Mouse (Mus musculus) hindbrain, embryonic 14.5 days (tissue): ENCODE results near the gene Nabp2. TPM values are rescaled to one million over a fixed set of nuclear protein-coding genes. Genes with fewer than 3 reads are reported as not detected.

Source experiments
- ATAC-seq: fragments of 200-750 bp; cut with Nextera tagmentation; 2 replicates; pipeline ENCODE4 v1.8.0; 2017; ENCODE audit warnings: moderate number of reproducible peaks, mild to moderate bottlenecking, moderate TSS enrichment, moderate library complexity; ENCODE audit not compliant: low FRiP score
- DNase-seq: peaks from one replicate; pipeline ENCODE4 v3.0.0-alpha.2; 2015; ENCODE audit warnings: low spot score
- H3K27ac ChIP-seq: fragments of 300-500 bp; sonication (generic); 2 replicates; pipeline ENCODE4 v1.5.1; 2014; ENCODE audit warnings: mild to moderate bottlenecking, moderate library complexity
- H3K27me3 ChIP-seq: fragments of 300-500 bp; sonication (generic); 2 replicates; pipeline ENCODE4 v1.6.1; 2014; ENCODE audit warnings: mild to moderate bottlenecking, low read length, mixed read lengths; ENCODE audit not compliant: control insufficient read depth, insufficient read depth
- H3K36me3 ChIP-seq: fragments of 300-500 bp; sonication (generic); replicated peaks from 2 replicates; pipeline ENCODE4 v1.6.1; 2014; ENCODE audit not compliant: control insufficient read depth, insufficient read depth
- H3K4me1 ChIP-seq: fragments of 300-500 bp; sonication (generic); replicated peaks from 2 replicates; pipeline ENCODE4 v1.6.1; 2014; ENCODE audit warnings: antibody characterized with exemption, low read length, mixed read lengths; ENCODE audit not compliant: control insufficient read depth, insufficient read depth
- H3K4me2 ChIP-seq: fragments of 300-500 bp; sonication (generic); replicated peaks from 2 replicates; pipeline ENCODE4 v1.6.1; 2014; ENCODE audit warnings: mild to moderate bottlenecking, moderate library complexity
- H3K4me3 ChIP-seq: fragments of 300-500 bp; sonication (generic); replicated peaks from 2 replicates; pipeline ENCODE4 v1.5.1; 2014; ENCODE audit warnings: mild to moderate bottlenecking, low read length
- H3K9ac ChIP-seq: fragments of 300-500 bp; sonication (generic); 2 replicates; pipeline ENCODE4 v1.6.1; 2014
- H3K9me3 ChIP-seq: fragments of 300-500 bp; sonication (generic); 2 replicates; pipeline ENCODE4 v1.6.1; 2016; ENCODE audit warnings: low read length; ENCODE audit not compliant: control insufficient read depth
- WGBS: fragments of 180-500 bp; shearing (Covaris S2); extraction: QIAGEN DNeasy Blood & Tissue Kit; methylation state at CpG from one replicate; pipeline ENCODE4 v1.1.7; 2014; 5-methylcytosine and 5-hydroxymethylcytosine counted together
- polyA plus RNA-seq: library from polyadenylated mRNA; unstranded; fragments of >200 nt; fragmentation: Nextera tagmentation; extraction: Ambion mirVana; gene quantifications from 2 replicates; pipeline ENCODE4 v1.2.1, GENCODE M21; 2014

Nabp2 gene
- polyA plus RNA-seq, 1 experiment from 2014 or later, result 134 TPM

DNA sequence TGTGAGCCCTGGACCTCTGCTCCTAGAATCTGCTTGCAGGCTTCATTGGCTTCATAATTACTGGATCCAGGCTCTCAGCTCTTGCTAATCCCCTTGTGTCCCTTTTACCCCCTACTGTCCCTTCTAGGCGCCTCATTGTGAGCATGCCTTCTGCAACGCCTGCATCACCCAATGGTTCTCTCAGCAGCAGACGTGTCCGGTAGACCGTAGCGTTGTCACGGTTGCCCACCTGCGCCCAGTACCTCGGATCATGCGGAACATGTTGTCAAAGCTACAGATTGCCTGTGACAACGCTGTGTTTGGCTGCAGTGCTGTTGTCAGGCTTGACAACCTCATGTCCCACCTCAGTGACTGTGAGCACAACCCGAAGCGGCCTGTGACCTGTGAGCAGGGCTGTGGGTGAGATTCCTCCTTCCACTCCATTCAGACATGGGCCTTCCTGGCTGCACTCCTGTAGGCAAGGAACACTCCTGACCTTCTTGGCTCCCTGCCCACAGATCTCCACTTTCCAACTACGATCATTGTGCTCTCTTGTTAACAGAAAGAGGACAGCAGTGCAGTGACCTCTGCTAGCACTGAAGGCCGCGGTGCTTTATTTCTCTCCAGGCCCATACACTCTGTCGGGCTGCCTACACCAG is 24.0 kb upstream of the Nabp2 start:
- H3K9ac ChIP-seq, result peak overlapping the region; percentile 12; the same call in 1 of the 2 replicates
- ATAC-seq (no peak), DNase-seq (no peak)
- no peaks in the 10 kb centered on the region for H3K4me1 ChIP-seq
- no peaks in the 10 kb centered on the region for H3K9me3 ChIP-seq
- H3K27ac ChIP-seq, result peak overlapping the region; percentile 38; the same call in 1 of the 2 replicates
- H3K4me2 ChIP-seq, result no peak overlapping the region
- H3K4me3 ChIP-seq, result no peak overlapping the region
- peaks cover 92% of the 10 kb centered on the region for H3K36me3 ChIP-seq
- H3K27me3 ChIP-seq, result no peaks in the 10 kb centered on the region
- WGBS, result 68% methylated on average over 17 of the region's 17 CpGs

DNA sequence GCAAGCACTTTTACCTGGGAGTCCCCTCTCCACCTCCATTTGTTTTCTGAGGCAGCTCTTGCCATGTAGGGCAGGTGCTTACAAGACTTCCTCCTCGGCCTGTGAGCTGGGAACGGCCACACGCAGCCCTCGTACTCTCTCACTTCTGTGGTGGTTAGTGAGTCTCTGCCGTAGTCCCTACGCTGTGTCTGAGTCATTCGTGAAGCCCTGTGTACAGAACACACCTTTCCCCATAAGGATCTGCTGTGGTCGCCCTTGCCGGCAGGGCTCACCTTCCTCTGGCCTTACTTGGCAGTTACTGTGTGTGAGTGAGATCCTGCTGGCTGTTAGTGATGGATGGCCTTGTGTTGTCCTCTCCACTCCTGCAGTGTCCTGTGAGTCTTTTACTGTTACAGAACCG is 23.4 kb upstream of the Nabp2 start:
- Histone ChIP-seq H3K4me1 (no peaks in the 10 kb centered on the region), H3K27me3 (no peaks in the 10 kb centered on the region), H3K4me2 (no peak overlapping the region), H3K9ac (no peak overlapping the region), H3K27ac (no peak overlapping the region), H3K36me3 (peaks cover 92% of the 10 kb centered on the region), H3K4me3 (no peak overlapping the region), H3K9me3 (no peaks in the 10 kb centered on the region)
- ATAC-seq (no peak), DNase-seq (no peak)
- WGBS, result 93% methylated on average over 10 of the region's 10 CpGs

DNA sequence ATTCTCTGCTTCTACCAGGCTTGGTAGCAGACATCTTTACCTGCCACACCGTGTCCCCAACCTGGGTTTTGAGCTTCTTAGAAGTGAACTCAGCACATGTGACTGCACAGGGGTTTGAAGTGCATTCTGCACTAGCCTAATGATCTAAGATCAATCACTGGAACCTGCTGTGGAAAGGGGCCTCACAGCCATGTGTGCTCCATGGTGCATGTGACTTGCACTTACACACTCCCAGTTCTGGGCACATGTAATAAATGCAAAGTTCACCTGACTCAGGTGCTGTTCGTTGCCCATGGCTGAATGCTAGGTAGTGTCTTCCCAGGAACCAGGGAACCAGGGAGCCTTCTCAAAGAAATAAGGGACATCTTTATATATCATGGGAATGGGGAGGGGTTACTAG is 22.1 kb upstream of the Nabp2 start:
- Histone ChIP-seq H3K4me2 (no peak overlapping the region), H3K4me3 (no peak overlapping the region), H3K9ac (no peak overlapping the region), H3K4me1 (no peaks in the 10 kb centered on the region), H3K9me3 (no peaks in the 10 kb centered on the region), H3K36me3 (peaks cover 92% of the 10 kb centered on the region), H3K27me3 (no peaks in the 10 kb centered on the region), H3K27ac (no peak overlapping the region)
- no peak for ATAC-seq
- DNase-seq, result no peak
- 98% methylated on average over 2 of the region's 2 CpGs for WGBS

DNA sequence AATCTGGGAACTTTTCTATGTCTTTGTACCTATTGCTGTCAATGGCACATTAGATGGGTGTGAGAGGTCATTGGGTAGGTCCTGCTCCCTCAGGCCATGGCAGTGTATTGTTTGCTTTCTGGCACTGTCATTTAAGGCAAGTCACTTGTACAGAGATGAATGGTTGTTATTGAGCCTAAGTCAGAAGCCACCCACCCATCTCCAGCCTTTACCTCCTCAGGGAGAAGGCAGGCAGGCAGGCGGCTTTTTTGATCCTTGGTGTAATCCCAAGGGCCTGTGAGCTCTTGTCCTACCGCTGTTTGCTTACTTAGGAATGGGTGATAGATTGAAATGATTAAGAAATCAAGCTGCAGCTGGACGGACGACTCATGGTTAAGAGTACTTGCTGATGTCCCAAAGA is 18.2 kb upstream of the Nabp2 start:
- WGBS, result 88% methylated on average over 4 of the region's 4 CpGs
- H3K9me3 ChIP-seq, result no peaks in the 10 kb centered on the region
- H3K4me1 ChIP-seq, result no peaks in the 10 kb centered on the region
- H3K4me3 ChIP-seq, result no peak overlapping the region
- no peak overlapping the region for H3K27ac ChIP-seq
- no peaks in the 10 kb centered on the region for H3K27me3 ChIP-seq
- no peak overlapping the region for H3K9ac ChIP-seq
- ATAC-seq (no peak), DNase-seq (no peak)
- no peak overlapping the region for H3K4me2 ChIP-seq
- peaks cover 85% of the 10 kb centered on the region for H3K36me3 ChIP-seq

DNA sequence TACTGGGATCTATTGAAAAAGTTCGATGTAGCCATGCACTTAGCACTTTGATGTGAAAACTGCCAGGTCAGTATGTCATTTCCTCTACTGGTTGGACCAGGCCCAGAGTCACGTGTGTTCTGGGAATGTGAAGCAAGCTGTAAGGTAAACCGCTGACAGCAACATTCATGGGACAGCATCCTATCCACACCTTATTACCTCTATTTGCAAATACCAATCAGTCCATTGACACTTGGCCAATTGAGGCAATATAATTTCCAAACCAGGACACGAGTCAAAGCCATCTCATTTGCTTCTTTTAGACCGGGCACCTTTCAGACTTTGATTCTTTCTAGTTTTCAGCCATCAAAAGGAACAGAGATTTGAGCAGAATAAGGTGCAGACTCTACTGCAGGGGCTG is 17.8 kb upstream of the Nabp2 start:
- H3K36me3 ChIP-seq, result peaks cover 85% of the 10 kb centered on the region
- WGBS, result 94% methylated on average over 5 of the region's 5 CpGs

DNA sequence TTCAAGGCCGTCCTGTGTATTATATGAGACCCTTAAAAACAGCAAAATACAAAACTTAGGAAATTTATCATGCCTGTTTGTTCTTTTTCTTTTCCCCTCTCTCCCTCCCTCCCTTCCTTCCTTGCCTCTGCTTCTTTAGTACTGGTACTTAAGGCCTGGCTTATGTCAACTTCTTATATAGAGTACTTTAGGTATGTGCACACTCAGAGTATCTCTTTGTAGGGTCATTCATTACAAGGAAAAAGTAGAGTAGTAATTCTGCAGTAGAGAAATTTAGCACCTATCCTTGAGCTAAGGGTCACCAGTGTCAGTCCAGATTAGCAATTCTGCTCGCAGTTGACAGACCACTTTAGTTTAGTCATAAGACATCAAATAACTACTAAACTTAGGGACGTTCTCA is 14.0 kb upstream of the Nabp2 start:
- Histone ChIP-seq H3K9me3 (no peaks in the 10 kb centered on the region), H3K27me3 (no peaks in the 10 kb centered on the region), H3K4me1 (no peaks in the 10 kb centered on the region), H3K4me2 (no peak overlapping the region), H3K4me3 (no peak overlapping the region), H3K36me3 (peaks cover 90% of the 10 kb centered on the region), H3K27ac (no peak overlapping the region), H3K9ac (no peak overlapping the region)
- DNase-seq (no peak), ATAC-seq (no peak)
- 97% methylated on average over 3 of the region's 3 CpGs for WGBS

More for the DNA sequence above, 17.8 kb upstream of the Nabp2 start:
- H3K27me3 ChIP-seq, result no peaks in the 10 kb centered on the region
- no peaks in the 10 kb centered on the region for H3K9me3 ChIP-seq
- H3K4me1 ChIP-seq, result no peaks in the 10 kb centered on the region
- no peak overlapping the region for H3K4me2 ChIP-seq
- H3K4me3 ChIP-seq, result no peak overlapping the region
- DNase-seq, result no peak
- H3K27ac ChIP-seq, result no peak overlapping the region
- ATAC-seq, result no peak
- H3K9ac ChIP-seq, result no peak overlapping the region

DNA sequence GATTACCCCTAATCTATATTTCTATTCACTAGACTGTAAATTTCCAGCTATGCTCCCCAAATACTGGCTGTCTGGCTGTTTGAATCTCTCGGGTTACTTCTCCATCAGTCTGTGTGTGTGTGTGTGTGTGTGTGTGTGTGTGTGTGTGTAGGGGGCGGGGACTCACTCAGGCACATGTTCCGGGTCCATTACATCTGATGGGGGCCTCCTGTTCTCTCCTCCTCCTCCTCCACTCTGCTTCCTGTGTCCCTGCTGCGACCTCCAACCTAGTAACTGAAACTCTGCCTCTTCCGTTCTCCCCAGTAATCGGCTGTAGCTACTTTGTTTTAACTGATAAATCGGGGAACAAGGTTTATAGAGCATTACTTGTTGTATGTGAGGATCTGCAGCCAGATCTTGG is 13.3 kb upstream of the Nabp2 start:
- WGBS, result 81% methylated on average over 7 of the region's 7 CpGs
- H3K36me3 ChIP-seq, result peaks cover 90% of the 10 kb centered on the region

DNA sequence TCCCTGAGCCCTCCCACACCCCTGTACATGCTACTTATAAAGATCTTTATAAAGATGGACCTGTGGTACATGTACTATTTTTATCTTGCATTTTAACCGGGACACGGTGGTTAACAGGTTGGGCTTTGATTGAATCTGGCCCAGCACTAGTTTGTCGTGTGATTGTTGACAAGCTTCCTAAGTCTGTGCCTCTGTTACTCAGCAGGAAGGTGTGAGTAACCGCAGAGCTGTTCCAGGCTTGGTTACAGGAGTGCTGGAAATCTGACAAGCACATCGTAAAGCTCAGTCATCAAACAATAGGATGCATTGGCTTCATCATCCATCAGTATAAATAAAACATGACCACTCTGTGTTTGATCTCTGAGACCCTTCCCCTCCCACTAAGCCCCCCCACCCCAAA is 11.1 kb upstream of the Nabp2 start:
- peaks cover 97% of the 10 kb centered on the region for H3K36me3 ChIP-seq
- no peak for DNase-seq
- no peak overlapping the region for H3K27ac ChIP-seq
- H3K4me3 ChIP-seq, result no peak overlapping the region
- no peaks in the 10 kb centered on the region for H3K9me3 ChIP-seq
- no peaks in the 10 kb centered on the region for H3K27me3 ChIP-seq
- no peaks in the 10 kb centered on the region for H3K4me1 ChIP-seq
- no peak overlapping the region for H3K9ac ChIP-seq
- ATAC-seq, result no peak
- H3K4me2 ChIP-seq, result no peak overlapping the region
- WGBS, result 82% methylated on average over 5 of the region's 5 CpGs

More for the DNA sequence above, 13.3 kb upstream of the Nabp2 start:
- Histone ChIP-seq H3K27ac (no peak overlapping the region), H3K4me3 (no peak overlapping the region), H3K9ac (no peak overlapping the region), H3K9me3 (no peaks in the 10 kb centered on the region), H3K4me1 (no peaks in the 10 kb centered on the region), H3K27me3 (no peaks in the 10 kb centered on the region), H3K4me2 (no peak overlapping the region)
- ATAC-seq (no peak), DNase-seq (no peak)

DNA sequence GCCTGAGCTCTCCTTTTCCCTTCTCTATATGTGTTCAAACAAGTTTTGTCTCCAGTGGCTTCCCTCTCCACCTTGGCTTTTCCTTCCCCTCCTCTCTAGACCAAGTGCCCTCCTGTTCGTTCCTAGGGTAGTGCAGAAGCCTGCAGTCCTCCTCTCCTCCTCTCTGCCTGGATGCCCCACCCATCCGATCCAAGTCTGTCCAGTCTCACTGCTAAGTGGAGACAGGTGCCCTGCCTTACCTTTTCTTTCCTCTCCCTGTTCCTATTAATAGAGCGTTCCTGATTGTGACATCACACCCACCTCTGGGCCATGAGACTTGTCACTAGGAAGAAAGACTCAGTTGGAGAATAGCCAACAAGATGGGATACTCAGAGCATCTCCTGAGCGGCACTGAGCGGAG is 3.6 kb upstream of the Nabp2 start:
- Histone ChIP-seq H3K27me3 (no peaks in the 10 kb centered on the region), H3K36me3 (peaks cover 53% of the 10 kb centered on the region), H3K9me3 (no peaks in the 10 kb centered on the region), H3K4me3 (no peak overlapping the region), H3K27ac (no peak overlapping the region), H3K4me2 (no peak overlapping the region), H3K4me1 (peaks cover 31% of the 10 kb centered on the region), H3K9ac (no peak overlapping the region)
- 95% methylated on average over 5 of the region's 5 CpGs for WGBS
- DNase-seq, result no peak
- ATAC-seq, result no peak

DNA sequence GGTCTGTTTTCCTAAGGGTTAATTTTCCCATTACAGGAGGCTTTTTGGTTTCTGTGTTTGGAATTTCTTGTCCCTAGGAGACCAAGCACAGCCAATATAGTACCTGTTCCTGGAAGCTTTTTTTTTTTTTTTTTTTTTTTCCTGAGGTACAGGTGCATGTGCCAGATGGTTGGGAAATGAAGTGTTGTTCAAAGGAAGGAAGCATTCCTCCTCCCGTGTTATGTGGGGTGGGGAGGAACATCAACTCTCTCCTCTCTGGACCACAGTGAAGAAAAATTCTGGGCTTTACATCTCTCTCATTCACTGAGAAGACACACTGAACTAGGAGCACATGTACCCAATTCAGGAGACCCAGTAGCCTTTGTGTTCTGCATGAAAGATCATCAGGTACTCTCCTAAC is 1.8 kb upstream of the Nabp2 start:
- H3K9ac ChIP-seq, result peak overlapping the region; percentile 78

More for the DNA sequence above, 1.8 kb upstream of the Nabp2 start:
- no peaks in the 10 kb centered on the region for H3K27me3 ChIP-seq
- WGBS, result 83% methylated on average over 1 of the region's 1 CpGs
- H3K4me1 ChIP-seq, result peaks cover 39% of the 10 kb centered on the region
- no peak overlapping the region for H3K27ac ChIP-seq
- H3K4me3 ChIP-seq, result no peak overlapping the region
- DNase-seq (no peak), ATAC-seq (no peak)
- H3K9me3 ChIP-seq, result no peaks in the 10 kb centered on the region
- peak overlapping the region; percentile 91 for H3K4me2 ChIP-seq
- H3K36me3 ChIP-seq, result peaks cover 37% of the 10 kb centered on the region
